Mouse (Mus musculus) kidney, adult 2 months (tissue): ENCODE measurements around the gene Hoxd8. TPM values are rescaled to one million over a fixed set of nuclear protein-coding genes. Genes with fewer than 3 reads are reported as not detected.

Experiments used
- DNase-seq: peaks from one replicate; pipeline ENCODE4 v3.0.0; 2021
- H3K27ac ChIP-seq: fragments of 200-500 bp; 2 replicates; pipeline ENCODE4 v1.5.1; 2012; ENCODE audit warnings: low read depth, low read length, control low read depth, inconsistent platforms; ENCODE audit not compliant: insufficient read depth
- H3K27me3 ChIP-seq: fragments of 200-500 bp; replicated peaks from 2 replicates; pipeline ENCODE4 v1.6.1; 2012; ENCODE audit warnings: mild to moderate bottlenecking, moderate library complexity, low read length, inconsistent platforms; ENCODE audit not compliant: control insufficient read depth, insufficient read depth
- H3K36me3 ChIP-seq: fragments of 200-500 bp; 2 replicates; pipeline ENCODE4 v1.6.1; 2012; ENCODE audit warnings: mild to moderate bottlenecking, moderate library complexity, low read length, inconsistent platforms; ENCODE audit not compliant: control insufficient read depth, insufficient read depth
- H3K4me1 ChIP-seq: fragments of 200-500 bp; 2 replicates; pipeline ENCODE4 v1.6.1; 2011; ENCODE audit warnings: low read length; ENCODE audit not compliant: control insufficient read depth, insufficient read depth
- H3K4me3 ChIP-seq: fragments of 200-500 bp; 2 replicates; pipeline ENCODE4 v1.5.1; 2011; ENCODE audit warnings: mild to moderate bottlenecking, low read depth, low read length, control low read depth; ENCODE audit not compliant: insufficient read depth
- CTCF ChIP-seq: fragments of 200-500 bp; conservative IDR thresholded peaks from 2 replicates; pipeline ENCODE4 v1.5.1; 2011; ENCODE audit warnings: low read depth, mild to moderate bottlenecking, control low read depth, low read length, moderate library complexity, mixed read lengths; ENCODE audit not compliant: insufficient read depth, insufficient read length
- POLR2A ChIP-seq: fragments of 200-500 bp; IDR thresholded peaks from one replicate; pipeline ENCODE4 v1.6.1; 2011; ENCODE audit warnings: low read depth, low read length, control low read depth
- WGBS: fragments of 180-500 bp; shearing (Covaris S2); methylation state at CpG from one replicate; pipeline ENCODE4 v1.1.7; 2018; 5-methylcytosine and 5-hydroxymethylcytosine counted together
- polyA plus RNA-seq: library from polyadenylated mRNA; depleted of rRNA; stranded (reverse); fragments of >200 nt; gene quantifications from 2 replicates; pipeline ENCODE4 v1.2.3, GENCODE M21; 2012

Hoxd8 gene
- polyA plus RNA-seq, 1 experiment: 45.8 TPM

DNA sequence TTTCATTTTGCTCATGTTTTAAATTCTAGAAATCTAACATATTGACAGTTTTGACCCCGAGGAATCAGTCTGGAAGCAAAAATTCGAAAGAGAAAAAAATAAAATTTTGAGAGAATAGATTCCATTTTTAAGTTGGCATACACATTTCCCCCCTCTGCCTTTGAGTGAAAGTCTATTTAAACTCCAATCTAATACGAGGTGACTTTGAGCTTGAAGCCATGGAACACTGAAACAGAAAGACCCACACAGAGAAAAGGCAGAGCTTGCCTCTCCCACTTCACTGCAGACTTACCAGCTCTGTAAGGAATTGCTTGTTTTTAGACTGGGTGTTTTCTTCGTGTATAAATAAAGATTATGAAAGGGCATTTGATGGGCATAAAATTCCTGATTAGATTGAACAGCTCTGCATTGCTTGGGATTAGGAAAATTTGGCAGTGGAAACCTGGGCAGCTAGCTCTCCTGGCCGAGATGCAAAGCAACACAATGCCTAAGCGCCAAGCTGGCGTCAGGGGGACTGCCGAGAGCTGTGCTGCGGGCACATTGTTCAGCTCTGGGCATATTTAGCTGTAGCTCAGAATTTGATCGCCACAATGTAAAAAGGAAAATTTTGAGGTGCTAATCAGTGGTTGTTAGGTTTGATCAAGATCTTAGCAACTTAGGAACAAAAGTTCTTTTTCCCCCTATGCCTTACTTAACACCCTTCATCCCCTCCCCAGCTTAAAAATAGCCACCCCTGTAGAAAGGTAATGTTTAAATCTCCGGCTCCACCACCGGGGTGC is 15.4 kb upstream of the Hoxd8 start:
- peak; percentile 40 for DNase-seq
- Histone ChIP-seq H3K4me3 (peak overlapping the region; percentile 30; the same call in 1 of the 2 replicates), H3K27me3 (peaks cover 2% of the 10 kb centered on the region; the same call in 1 of the 2 replicates), H3K4me1 (no peaks in the 10 kb centered on the region), H3K27ac (peak overlapping the region; percentile 93), H3K36me3 (no peaks in the 10 kb centered on the region)
- WGBS: 33% methylated on average over 12 of the region's 12 CpGs
- no peak for TF ChIP-seq CTCF
- TF ChIP-seq POLR2A: no peak

DNA sequence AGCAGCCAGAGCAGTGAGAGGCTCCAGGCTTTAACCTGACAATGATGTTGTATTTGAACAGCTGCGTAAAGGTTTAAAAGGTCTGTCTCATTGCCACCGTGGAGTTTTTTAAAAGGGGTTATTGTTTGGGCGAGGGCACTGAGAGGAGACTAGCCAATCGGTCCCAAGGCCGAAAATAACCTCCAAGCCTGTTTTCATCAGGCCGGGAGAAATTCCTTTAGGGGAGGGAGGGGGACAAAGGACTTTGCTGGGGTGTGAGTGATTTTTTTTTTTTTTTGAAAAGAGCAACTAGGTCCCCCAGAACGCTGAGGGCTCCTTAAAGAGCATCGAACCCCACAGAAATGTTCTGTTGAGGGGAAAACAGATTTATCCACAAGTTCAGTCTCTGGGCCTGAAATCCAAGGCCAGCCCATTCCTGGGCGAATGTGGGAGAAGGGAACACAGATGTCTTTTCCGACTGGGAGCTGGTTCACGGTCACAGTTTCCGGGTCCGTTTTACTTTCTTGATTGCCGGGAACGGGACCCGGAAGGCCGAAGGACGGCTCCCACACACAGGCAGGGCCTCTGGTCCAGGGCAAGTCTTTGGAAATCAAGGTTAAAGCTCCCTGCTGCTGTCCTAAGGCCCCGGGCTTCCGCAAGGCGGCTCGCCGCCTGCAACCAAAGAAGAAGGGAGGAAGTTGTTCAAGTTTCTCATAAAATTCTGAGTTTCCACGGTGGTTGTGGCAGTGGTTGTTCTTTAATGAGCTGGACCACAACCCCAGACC is 14.7 kb upstream of the Hoxd8 start:
- 22% methylated on average over 24 of the region's 24 CpGs for WGBS
- Histone ChIP-seq H3K27me3 (peaks cover 2% of the 10 kb centered on the region; the same call in 1 of the 2 replicates), H3K4me1 (no peaks in the 10 kb centered on the region), H3K27ac (peak overlapping the region; percentile 93), H3K4me3 (peak overlapping the region; percentile 32), H3K36me3 (no peaks in the 10 kb centered on the region)
- peak; percentile 62 for DNase-seq
- TF ChIP-seq CTCF: no peak
- TF ChIP-seq POLR2A: no peak

DNA sequence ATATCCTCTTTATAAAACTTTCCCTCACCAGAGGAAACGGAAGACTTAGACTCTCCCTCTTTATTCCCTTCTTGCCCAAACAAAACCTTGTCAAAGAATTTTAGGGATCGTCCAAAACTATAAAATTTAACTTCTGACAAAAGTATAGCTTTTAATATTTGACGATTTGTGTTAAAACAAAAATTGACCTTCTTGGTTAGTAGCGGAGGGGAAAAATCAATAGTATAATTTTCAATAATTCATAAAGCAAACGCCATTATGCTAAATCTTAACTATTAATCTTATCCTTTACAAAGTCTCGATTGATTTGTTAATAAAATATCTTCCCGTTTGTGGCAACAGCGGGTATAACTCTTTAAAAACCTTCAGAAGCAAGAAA is 14.1 kb upstream of the Hoxd8 start:
- 36% methylated on average over 8 of the region's 8 CpGs for WGBS
- Histone ChIP-seq H3K4me3 (no peak overlapping the region), H3K4me1 (no peaks in the 10 kb centered on the region), H3K27me3 (peaks cover 2% of the 10 kb centered on the region; the same call in 1 of the 2 replicates), H3K36me3 (no peaks in the 10 kb centered on the region), H3K27ac (peak overlapping the region; percentile 93)
- DNase-seq: no peak
- TF ChIP-seq POLR2A (no peak), CTCF (no peak)

DNA sequence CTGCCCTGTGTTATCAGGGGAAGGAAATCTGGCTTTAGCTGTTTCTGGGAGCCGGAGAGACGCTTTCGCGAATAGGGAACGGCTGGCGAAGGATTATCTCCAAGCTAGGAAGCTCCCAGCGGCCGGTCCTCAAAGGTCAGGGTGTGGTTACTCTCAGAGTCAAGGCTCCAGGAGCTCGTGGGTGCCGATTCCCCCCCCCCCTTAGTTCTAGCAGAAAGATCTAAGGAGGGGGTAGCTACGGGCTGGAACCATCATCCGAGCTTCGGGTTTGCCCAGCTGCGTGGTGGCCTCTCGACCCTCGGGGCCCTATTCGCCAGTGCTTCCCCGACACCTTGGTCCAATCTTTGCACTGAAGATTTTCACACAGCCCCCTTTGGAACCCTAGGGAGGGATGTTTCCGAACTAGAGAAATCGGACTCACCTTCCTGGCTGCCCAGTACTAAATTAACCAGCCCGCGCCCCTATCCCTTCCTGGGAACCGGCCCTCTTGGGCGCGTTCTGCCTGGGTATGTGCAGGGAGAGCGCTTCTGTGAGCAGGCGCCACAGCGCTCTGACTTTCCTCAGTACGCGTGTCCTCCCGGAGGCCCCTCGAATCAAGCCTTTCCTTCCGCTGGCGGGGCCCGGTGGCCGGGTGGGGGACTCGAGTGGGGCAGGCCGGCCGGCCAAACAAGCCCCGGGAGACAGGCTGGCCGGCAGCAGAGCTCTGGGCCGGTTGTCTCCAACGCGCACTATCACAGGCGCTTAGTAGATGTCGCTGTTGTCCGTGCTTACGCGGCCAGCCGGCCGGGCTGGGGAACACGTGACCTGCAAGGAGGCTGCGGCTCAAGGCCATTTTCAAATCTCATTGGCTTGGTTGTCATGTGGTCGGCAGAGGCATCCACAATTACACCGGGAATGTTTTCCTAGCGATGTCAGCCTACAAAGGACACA is 13.1 kb upstream of the Hoxd8 start, which contains the start of gene Hoxd10:
Gene Hoxd10 (plus strand): TSS at position 903 of the 930 bp plus-strand sequence.
- Histone ChIP-seq H3K4me3 (peak within 1 kb of the TSS; percentile 57), H3K36me3 (no peaks in the 10 kb centered on the region), H3K27ac (peak within 1 kb of the TSS; percentile 93), H3K27me3 (peaks cover 2% of the 10 kb centered on the region; the same call in 1 of the 2 replicates), H3K4me1 (no peaks in the 10 kb centered on the region)
- TF ChIP-seq POLR2A: peak; percentile 91
- TF ChIP-seq CTCF: no peak; the same call in 1 of the 2 replicates
- 5% methylated on average over 56 of the region's 56 CpGs for WGBS
- DNase-seq: peak; percentile 95

DNA sequence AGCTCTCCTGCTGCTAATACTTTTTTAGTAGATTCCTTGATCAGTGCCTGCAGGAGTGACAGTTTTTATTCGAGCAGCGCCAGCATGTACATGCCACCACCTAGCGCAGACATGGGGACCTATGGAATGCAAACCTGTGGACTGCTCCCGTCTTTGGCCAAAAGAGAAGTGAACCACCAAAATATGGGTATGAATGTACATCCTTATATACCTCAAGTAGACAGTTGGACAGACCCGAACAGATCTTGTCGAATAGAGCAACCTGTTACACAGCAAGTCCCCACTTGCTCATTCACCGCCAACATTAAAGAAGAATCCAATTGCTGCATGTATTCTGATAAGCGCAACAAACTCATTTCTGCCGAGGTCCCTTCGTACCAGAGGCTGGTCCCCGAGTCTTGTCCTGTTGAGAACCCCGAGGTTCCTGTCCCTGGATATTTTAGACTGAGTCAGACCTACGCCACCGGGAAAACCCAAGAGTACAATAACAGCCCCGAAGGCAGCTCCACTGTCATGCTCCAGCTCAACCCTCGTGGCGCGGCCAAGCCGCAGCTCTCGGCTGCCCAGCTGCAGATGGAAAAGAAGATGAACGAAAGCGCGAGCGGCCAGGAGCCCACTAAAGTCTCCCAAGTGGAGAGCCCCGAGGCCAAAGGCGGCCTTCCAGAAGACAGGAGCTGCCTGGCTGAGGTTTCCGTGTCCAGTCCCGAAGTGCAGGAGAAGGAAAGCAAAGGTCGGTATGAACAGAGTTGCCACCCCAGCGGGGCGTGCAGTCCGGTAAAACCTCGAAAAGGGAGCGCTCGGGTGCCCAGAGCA is 12.2 kb upstream of the Hoxd8 start:
- peak; percentile 46 for DNase-seq
- TF ChIP-seq CTCF (no peak), POLR2A (no peak)
- Histone ChIP-seq H3K4me1 (no peaks in the 10 kb centered on the region), H3K27me3 (peaks cover 2% of the 10 kb centered on the region; the same call in 1 of the 2 replicates), H3K27ac (peak overlapping the region; percentile 93), H3K36me3 (no peaks in the 10 kb centered on the region), H3K4me3 (peak overlapping the region; percentile 52)
- 2% methylated on average over 35 of the region's 35 CpGs for WGBS

DNA sequence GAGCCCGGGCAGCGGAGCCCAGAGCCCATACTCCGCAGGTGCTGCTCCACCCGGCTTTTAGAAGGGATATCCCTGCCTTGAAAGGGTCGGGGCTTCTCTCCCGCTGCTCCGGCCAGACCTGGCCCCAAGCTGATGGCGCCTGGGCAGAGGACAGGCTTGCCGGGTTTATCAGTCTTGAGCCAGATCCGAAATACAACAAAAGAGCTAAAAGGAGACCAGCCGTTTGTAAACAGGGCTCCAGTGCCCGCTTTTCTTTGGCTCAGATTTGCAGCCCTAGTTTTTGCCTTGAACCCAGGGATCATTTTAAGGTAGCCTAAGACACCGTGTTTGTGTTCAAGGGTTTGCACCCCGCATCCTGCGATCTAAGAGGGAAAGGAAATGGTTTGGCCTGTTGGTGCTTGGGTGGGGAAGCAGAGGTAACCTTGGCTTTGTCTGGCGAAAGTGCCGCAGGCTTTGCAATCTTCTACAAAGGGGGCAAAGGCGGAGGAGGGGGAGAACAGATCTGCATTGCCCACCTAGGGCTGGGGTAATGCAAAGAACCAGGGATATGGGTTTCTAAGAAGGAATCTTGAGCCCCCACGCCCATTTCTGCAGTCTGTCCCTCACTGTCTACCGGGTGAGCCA is 11.5 kb upstream of the Hoxd8 start:
- Histone ChIP-seq H3K4me3 (peak overlapping the region; percentile 52), H3K27me3 (peaks cover under 1% of the 10 kb centered on the region; the same call in 1 of the 2 replicates), H3K36me3 (no peaks in the 10 kb centered on the region), H3K4me1 (no peaks in the 10 kb centered on the region), H3K27ac (peak overlapping the region; percentile 93)
- DNase-seq: peak; percentile 15
- no peak for TF ChIP-seq CTCF
- no peak for TF ChIP-seq POLR2A
- WGBS: 13% methylated on average over 20 of the region's 20 CpGs
